Mouse (Mus musculus) stomach, embryonic 15.5 days (tissue): Measurements from ENCODE around the gene Camta1. TPM values are rescaled to one million over a fixed set of nuclear protein-coding genes. Genes with fewer than 3 reads are reported as not detected.

Experiments
- ATAC-seq: fragments of 200-750 bp; cut with Nextera tagmentation; 2 replicates; pipeline ENCODE4 v1.8.0; 2017; ENCODE audit warnings: low read depth, moderate number of reproducible peaks, moderate TSS enrichment; ENCODE audit not compliant: insufficient read depth, low FRiP score
- H3K27ac ChIP-seq: fragments of 300-500 bp; sonication (generic); 2 replicates; pipeline ENCODE4 v1.5.1; 2015; ENCODE audit warnings: mild to moderate bottlenecking, inconsistent platforms
- H3K27me3 ChIP-seq: fragments of 300-500 bp; sonication (generic); replicated peaks from 2 replicates; pipeline ENCODE4 v1.6.1; 2015; ENCODE audit warnings: inconsistent platforms
- H3K36me3 ChIP-seq: fragments of 300-500 bp; sonication (generic); 2 replicates; pipeline ENCODE4 v1.6.1; 2015; ENCODE audit warnings: inconsistent platforms
- H3K4me1 ChIP-seq: fragments of 300-500 bp; sonication (generic); 2 replicates; pipeline ENCODE4 v1.6.1; 2015; ENCODE audit warnings: inconsistent platforms
- H3K4me2 ChIP-seq: fragments of 300-500 bp; sonication (generic); 2 replicates; pipeline ENCODE4 v1.6.1; 2015; ENCODE audit warnings: mild to moderate bottlenecking, inconsistent platforms
- H3K4me3 ChIP-seq: fragments of 300-500 bp; sonication (generic); replicated peaks from 2 replicates; pipeline ENCODE4 v1.5.1; 2015; ENCODE audit warnings: inconsistent platforms
- H3K9ac ChIP-seq: fragments of 300-500 bp; sonication (generic); 2 replicates; pipeline ENCODE4 v1.6.1; 2015; ENCODE audit warnings: inconsistent platforms
- H3K9me3 ChIP-seq: fragments of 300-500 bp; sonication (generic); 2 replicates; pipeline ENCODE4 v1.6.1; 2016; ENCODE audit warnings: inconsistent platforms
- WGBS: fragments of 180-500 bp; shearing (Covaris S2); methylation state at CpG from one replicate; pipeline ENCODE4 v1.1.7; 2015; 5-methylcytosine and 5-hydroxymethylcytosine counted together
- polyA plus RNA-seq: library from polyadenylated mRNA; unstranded; fragments of >200 nt; fragmentation: Nextera tagmentation; extraction: Ambion mirVana; gene quantifications from 2 replicates; pipeline ENCODE4 v1.2.1, GENCODE M21; 2015

Gene Camta1
- polyA plus RNA-seq, 1 experiment from 2014 or later = 63.7 TPM

DNA sequence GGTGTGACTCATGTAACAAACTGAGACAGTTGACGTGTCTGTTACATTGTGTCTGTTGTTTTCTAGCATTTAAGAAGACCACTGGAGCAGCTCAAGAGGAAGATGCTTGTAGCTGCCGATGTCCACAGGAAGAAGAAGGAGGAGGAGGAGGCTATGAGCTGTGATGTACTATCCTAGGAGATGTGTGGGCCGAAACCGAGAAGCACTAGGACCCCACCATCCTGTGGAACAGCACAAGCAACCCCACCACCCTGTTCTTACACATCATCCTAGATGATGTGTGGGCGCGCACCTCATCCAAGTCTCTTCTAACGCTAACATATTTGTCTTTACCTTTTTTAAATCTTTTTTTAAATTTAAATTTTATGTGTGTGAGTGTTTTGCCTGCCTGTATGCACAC, 917.0 kb downstream of the Camta1 start:
- Histone ChIP-seq H3K36me3 (no peaks in the 10 kb centered on the region), H3K4me3 (no peak overlapping the region), H3K27ac (no peak overlapping the region), H3K4me1 (no peaks in the 10 kb centered on the region), H3K9ac (no peak overlapping the region), H3K4me2 (no peak overlapping the region), H3K9me3 (no peaks in the 10 kb centered on the region), H3K27me3 (no peaks in the 10 kb centered on the region)
- WGBS = 88% methylated on average over 7 of the region's 7 CpGs
- ATAC-seq = no peak

DNA sequence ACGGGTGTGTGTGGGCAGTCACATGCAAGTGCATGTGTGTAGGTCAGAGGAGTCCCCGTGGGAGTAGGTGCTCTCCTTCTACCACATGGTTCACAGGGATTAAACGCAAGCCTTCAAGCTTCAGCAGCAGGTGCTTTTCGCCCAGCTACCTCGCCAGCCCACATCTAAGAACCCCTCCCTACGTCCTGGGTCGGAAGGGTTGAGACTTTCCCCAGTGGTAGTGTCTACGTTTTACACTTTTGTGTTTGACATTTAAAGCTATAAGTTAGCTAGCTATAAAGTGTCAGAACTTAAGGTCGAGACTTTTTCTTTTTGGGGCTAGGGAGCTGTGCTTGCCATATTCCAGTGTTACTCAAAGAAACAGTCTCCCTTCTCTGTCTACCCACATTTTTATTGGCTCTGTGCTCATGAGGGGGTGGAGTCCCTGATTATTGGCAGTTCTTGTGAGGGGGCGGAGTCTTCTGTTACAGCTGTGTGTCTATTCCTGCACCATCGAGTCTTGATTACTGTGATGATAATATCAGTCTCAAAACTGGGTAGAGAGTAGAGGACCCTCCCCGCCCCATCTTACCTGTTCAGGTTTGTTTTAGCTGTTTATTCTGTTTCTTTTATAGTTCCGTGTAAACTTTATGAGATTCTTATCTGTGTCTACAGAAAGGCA, 921.6 kb downstream of the Camta1 start:
- no peak overlapping the region for H3K4me3 ChIP-seq
- no peaks in the 10 kb centered on the region for H3K9me3 ChIP-seq

GRCm38 (mm10) chr4:150938063-150938452, 923.6 kb downstream of the Camta1 start:
- 43% methylated on average over 14 of the region's 14 CpGs for WGBS
- peak overlapping the region; percentile 5; the same call in 1 of the 2 replicates for H3K4me2 ChIP-seq
- no peak for ATAC-seq

More for the DNA sequence above, 921.6 kb downstream of the Camta1 start:
- Histone ChIP-seq H3K27ac (no peak overlapping the region), H3K4me2 (no peak overlapping the region), H3K27me3 (no peaks in the 10 kb centered on the region), H3K9ac (no peak overlapping the region), H3K4me1 (no peaks in the 10 kb centered on the region), H3K36me3 (no peaks in the 10 kb centered on the region)
- ATAC-seq = no peak
- WGBS = 64% methylated on average over 13 of the region's 13 CpGs

DNA sequence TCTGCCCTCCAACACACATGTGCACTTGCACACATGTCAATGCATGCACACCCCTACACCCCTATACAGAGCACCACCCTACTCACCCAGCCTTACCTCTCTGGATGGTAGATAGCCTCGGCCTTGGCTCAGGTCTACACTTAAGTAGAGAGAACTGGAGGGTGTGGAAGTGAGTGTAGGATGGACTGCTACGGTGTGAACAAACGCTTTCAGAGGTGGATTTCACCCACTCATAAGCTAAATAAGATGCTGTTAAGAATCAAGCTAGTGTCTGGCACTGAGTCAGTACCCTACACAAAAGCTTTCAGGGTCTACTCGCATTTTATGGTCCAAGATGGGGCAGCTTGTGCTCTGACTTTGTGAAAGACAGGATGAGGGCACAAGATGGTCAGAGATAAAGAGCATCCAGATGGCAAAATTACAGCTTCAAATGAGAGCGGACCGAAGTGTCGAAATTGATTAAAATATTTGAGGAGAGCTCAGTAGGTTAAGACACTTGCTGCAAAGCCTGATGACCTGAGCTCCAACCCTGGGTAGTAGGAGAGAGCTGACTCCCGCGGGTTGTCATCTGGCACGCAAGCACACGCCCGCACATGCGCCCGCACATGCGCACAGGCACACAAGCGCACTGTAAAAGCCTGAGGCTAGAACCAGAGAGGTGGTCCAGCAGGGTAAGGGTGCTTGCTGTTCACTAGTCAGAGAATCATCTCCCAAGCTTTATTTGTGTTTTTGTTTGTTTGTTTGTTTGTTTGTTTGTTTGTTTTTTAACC, 924.2 kb downstream of the Camta1 start:
- Histone ChIP-seq H3K36me3 (no peaks in the 10 kb centered on the region), H3K4me3 (no peak overlapping the region), H3K27me3 (no peaks in the 10 kb centered on the region), H3K4me1 (no peaks in the 10 kb centered on the region), H3K9me3 (no peaks in the 10 kb centered on the region), H3K4me2 (peak overlapping the region; percentile 5; the same call in 1 of the 2 replicates), H3K9ac (no peak overlapping the region), H3K27ac (no peak overlapping the region)
- ATAC-seq = no peak
- 72% methylated on average over 16 of the region's 16 CpGs for WGBS

More at GRCm38 (mm10) chr4:150938063-150938452, 923.6 kb downstream of the Camta1 start:
- Histone ChIP-seq H3K4me1 (no peaks in the 10 kb centered on the region), H3K27ac (no peak overlapping the region), H3K4me3 (no peak overlapping the region), H3K9me3 (no peaks in the 10 kb centered on the region), H3K9ac (no peak overlapping the region), H3K36me3 (no peaks in the 10 kb centered on the region), H3K27me3 (no peaks in the 10 kb centered on the region)

DNA sequence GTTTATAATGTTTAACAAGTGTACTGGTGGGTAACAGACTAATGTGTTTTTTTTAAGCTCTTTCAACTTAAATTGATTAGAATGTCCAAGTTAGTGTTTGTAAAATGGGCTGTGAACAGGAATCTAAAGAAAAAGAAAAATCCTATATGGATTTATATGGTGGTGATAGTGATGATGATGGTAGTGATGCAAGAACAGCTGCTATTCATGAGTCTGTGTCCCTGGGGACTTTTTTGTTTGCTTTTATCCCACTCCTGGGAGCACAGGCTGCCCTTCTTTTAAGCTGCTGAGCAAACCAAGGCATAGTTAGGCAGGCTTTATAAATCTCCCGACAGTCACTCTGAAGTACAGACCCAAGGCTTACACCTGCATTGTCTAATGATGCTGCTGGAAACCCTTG, 928.2 kb downstream of the Camta1 start:
- H3K27ac ChIP-seq = no peak overlapping the region
- no peaks in the 10 kb centered on the region for H3K4me1 ChIP-seq
- no peaks in the 10 kb centered on the region for H3K9me3 ChIP-seq
- no peak overlapping the region for H3K4me2 ChIP-seq
- WGBS = 59% methylated on average over 1 of the region's 1 CpGs
- H3K4me3 ChIP-seq = no peak overlapping the region
- H3K36me3 ChIP-seq = no peaks in the 10 kb centered on the region
- H3K9ac ChIP-seq = no peak overlapping the region
- no peaks in the 10 kb centered on the region for H3K27me3 ChIP-seq
- ATAC-seq = no peak

GRCm38 (mm10) chr4:150927789-150928188, 933.9 kb downstream of the Camta1 start:
- no peak overlapping the region for H3K4me2 ChIP-seq
- H3K9ac ChIP-seq = no peak overlapping the region
- H3K36me3 ChIP-seq = no peaks in the 10 kb centered on the region
- H3K4me3 ChIP-seq = no peak overlapping the region
- no peak overlapping the region for H3K27ac ChIP-seq
- no peak for ATAC-seq
- no peaks in the 10 kb centered on the region for H3K9me3 ChIP-seq
- 53% methylated on average over 10 of the region's 10 CpGs for WGBS
- H3K4me1 ChIP-seq = no peaks in the 10 kb centered on the region
- H3K27me3 ChIP-seq = no peaks in the 10 kb centered on the region

GRCm38 (mm10) chr4:150926924-150927705, 934.6 kb downstream of the Camta1 start:
- H3K36me3 ChIP-seq = no peaks in the 10 kb centered on the region
- H3K9ac ChIP-seq = no peak overlapping the region
- no peak overlapping the region for H3K4me2 ChIP-seq
- H3K27ac ChIP-seq = no peak overlapping the region
- H3K4me3 ChIP-seq = no peak overlapping the region
- H3K27me3 ChIP-seq = no peaks in the 10 kb centered on the region
- no peaks in the 10 kb centered on the region for H3K9me3 ChIP-seq
- 47% methylated on average over 14 of the region's 14 CpGs for WGBS
- H3K4me1 ChIP-seq = no peaks in the 10 kb centered on the region
- no peak for ATAC-seq

DNA sequence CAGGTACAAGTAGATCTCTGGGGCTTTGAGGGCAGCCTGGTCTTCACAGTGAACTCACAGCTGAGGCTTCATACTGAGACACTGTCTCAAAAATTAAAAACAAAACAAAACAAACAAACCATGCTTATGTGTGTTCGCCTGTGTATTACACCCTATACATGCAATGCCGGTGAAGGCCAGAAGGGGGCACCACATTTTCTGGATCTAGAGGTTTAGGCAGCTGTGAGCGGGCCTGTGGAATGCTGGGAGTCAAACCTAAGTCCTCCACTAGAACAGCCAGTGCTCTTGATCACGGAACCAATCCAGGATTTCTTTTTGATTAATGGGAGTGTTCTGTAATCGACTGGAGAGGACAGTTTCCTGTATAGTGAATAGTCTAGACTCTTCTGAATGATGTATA, 935.8 kb downstream of the Camta1 start:
- Histone ChIP-seq H3K4me1 (no peaks in the 10 kb centered on the region), H3K27me3 (no peaks in the 10 kb centered on the region), H3K36me3 (no peaks in the 10 kb centered on the region), H3K4me3 (no peak overlapping the region), H3K4me2 (no peak overlapping the region), H3K9ac (no peak overlapping the region), H3K9me3 (no peaks in the 10 kb centered on the region), H3K27ac (no peak overlapping the region)
- no peak for ATAC-seq
- WGBS = 51% methylated on average over 5 of the region's 5 CpGs

DNA sequence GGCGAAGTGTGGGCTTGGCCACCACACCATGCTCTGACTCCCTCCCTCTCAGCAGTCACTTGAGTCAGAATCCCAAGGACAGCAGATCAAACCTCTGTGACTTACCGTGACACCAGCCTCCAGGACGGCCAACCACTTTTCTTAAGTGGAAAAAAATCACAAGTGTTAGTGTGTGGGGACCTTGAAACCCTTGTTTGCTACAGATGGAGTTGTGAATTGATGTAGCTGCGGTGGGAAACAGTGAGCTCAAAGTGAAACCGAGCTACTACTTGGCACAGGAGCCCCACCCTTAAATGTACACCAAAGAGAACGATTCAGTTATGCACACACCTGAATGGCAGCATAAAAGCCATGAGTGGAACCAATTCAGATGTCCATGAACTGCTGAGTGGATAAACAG, 936.7 kb downstream of the Camta1 start:
- Histone ChIP-seq H3K36me3 (no peaks in the 10 kb centered on the region), H3K4me1 (no peaks in the 10 kb centered on the region), H3K9ac (no peak overlapping the region), H3K4me2 (no peak overlapping the region), H3K9me3 (no peaks in the 10 kb centered on the region), H3K27ac (no peak overlapping the region), H3K4me3 (no peak overlapping the region), H3K27me3 (no peaks in the 10 kb centered on the region)
- ATAC-seq = no peak
- 79% methylated on average over 6 of the region's 6 CpGs for WGBS

GRCm38 (mm10) chr4:150924308-150924707, 937.4 kb downstream of the Camta1 start:
- Histone ChIP-seq H3K4me3 (no peak overlapping the region), H3K27me3 (no peaks in the 10 kb centered on the region), H3K27ac (no peak overlapping the region), H3K9ac (no peak overlapping the region), H3K4me1 (no peaks in the 10 kb centered on the region), H3K36me3 (no peaks in the 10 kb centered on the region), H3K4me2 (no peak overlapping the region), H3K9me3 (no peaks in the 10 kb centered on the region)
- ATAC-seq = no peak
- 77% methylated on average over 13 of the region's 13 CpGs for WGBS

GRCm38 (mm10) chr4:150921206-150921605, 940.5 kb downstream of the Camta1 start:
- no peak overlapping the region for H3K4me3 ChIP-seq
- ATAC-seq = no peak
- H3K27ac ChIP-seq = no peak overlapping the region

More at GRCm38 (mm10) chr4:150921206-150921605, 940.5 kb downstream of the Camta1 start:
- Histone ChIP-seq H3K4me1 (no peaks in the 10 kb centered on the region), H3K9ac (no peak overlapping the region), H3K36me3 (no peaks in the 10 kb centered on the region), H3K9me3 (no peaks in the 10 kb centered on the region), H3K4me2 (no peak overlapping the region), H3K27me3 (no peaks in the 10 kb centered on the region)
- 73% methylated on average over 8 of the region's 8 CpGs for WGBS
